Mouse (Mus musculus): ENCODE measurements around the gene B4galt5.
A peak's percentile ranks its signal among the peaks of the same experiment; 100 is the strongest.

B4galt5 gene

DNA sequence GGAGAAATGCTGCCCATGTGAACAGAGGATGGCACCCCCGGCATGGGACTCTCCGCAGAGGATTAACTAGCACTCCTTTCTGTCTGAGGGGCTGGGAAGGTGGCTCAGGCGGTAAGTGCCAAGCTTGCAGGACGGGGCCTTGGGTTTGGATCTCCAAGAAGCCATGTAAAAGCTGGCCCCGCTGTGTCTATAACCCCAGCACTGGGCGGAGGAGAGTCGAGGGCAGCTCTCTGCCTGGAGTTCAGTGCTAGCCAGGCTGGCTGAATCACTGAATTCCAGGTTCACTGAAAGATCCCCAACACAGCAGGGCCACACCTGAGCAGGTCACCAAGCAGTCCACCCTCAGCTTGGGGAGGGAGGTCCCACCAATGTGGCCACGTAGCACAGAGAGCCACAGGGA is 45.8 kb downstream of the B4galt5 start:
- no peak for DNase-seq (ENCODE audit: low spot score)

DNA sequence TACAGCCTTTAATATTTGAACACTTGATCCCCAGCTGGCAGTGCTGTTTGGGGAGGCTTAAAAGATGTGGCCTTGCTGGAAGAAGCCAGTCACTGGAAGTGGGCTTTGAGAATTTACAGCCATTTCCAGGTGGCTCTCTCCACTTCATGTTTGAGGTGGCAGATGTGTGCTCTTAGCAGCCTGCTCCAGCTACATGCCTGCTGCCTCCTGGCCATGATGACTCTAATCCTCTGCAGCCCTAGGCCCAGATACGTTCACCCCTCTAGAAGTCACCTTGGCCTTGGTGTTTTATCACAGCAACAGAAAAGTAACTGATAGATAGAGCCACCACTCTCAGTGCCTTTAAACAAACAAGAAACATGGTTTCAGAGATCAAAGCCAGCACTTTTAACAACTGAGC is 46.3 kb downstream of the B4galt5 start:
- DNase-seq (ENCODE audit: low spot score) = no peak

- DNase-seq (ENCODE audit: low spot score) = no peak
These were observed 47.0 kb downstream of the B4galt5 start for GRCm38 (mm10) chr2:167302031-167302430.

DNA sequence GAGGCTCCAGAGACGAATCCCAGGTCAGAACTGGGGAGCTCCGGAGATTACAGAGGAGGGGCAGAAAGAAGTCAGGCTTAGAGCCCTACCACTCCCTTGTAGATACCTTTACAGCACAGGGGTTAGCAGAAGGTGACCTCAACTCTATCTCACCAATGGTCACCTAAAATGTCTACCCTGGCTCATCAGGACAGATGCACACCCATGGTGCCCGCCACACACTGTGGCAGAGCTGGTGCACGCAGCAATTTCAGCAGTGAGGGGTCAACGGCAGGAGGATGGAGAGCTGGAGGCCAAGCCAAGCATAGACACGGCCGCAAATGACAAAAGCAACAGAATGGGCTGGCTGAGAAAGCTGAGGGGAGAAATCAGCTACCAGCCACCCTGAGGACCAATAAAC is 47.4 kb downstream of the B4galt5 start:
- DNase-seq (ENCODE audit: low spot score) = no peak

GRCm38 (mm10) chr2:167300943-167301497 is 48.0 kb downstream of the B4galt5 start:
- DNase-seq (ENCODE audit: low spot score) = no peak

GRCm38 (mm10) chr2:167299861-167300667 is 48.9 kb downstream of the B4galt5 start:
- no peak for DNase-seq (ENCODE audit: low spot score)

GRCm38 (mm10) chr2:167298729-167299705 is 50.0 kb downstream of the B4galt5 start:
- no peak for DNase-seq (ENCODE audit: low spot score)

DNA sequence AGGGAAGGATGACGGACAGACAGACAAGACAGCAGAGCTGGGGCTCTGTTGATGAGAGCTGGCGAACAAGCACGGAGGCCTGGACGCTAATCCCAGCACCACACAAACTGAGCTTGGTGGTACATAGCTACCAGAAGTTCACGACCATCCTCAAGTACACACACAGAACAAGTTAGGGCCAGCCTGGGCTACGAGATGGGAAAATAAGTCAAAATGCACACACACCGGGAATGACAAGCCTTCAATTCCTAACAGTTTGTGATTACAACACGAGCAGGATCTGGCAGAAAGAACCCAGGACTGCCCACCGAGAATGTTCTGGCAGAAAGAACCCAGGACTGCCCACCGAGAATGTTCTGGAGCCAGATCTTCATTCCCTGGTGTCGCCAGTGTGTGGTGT is 51.0 kb downstream of the B4galt5 start:
- DNase-seq (ENCODE audit: low spot score) = no peak

GRCm38 (mm10) chr2:167294926-167295325 is 54.1 kb downstream of the B4galt5 start:
- DNase-seq (ENCODE audit: low spot score) = no peak

- DNase-seq (ENCODE audit: low spot score) = no peak
These were observed 54.8 kb downstream of the B4galt5 start for GRCm38 (mm10) chr2:167294216-167294615.

DNA sequence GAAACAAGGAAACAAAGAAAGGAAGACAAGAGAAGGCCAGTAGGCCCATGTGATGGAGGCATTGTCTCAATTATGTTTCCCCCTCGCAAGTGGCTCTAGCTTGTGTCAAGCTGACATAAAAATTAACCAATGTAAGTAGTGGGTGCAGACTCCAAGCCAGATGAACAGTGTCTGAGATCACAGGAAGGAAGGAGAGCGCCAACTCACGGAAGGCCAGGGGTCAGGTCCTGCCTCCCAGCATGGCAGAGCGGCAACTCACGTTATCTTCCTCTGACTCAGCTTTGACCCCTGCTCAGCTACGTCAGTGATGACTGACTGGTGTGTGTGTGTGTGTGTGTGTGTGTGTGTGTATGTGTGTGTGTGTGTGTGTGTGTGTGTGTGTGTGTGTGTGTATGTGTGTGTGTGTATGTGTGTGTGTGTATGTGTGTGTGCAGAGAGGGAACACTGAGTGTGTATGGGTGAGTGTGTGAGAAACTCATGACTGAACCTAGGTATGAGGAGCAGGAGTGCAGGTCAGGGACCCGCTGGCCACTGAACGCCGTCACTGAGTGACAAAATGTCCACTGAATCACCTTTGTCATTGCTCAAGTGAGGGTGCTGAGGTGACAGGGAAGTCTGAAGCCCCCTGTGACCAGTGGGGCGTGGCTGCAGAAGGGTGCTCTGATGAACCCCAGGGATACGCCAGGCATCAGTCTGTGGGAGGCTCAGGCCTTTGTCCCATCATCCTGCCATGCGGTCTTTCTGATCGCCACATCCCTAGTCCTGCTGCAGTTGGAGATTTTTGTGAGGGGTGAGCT is 55.5 kb downstream of the B4galt5 start:
- DNase-seq (ENCODE audit: low spot score) = no peak

- DNase-seq (ENCODE audit: low spot score) = no peak
These were observed 56.1 kb downstream of the B4galt5 start for GRCm38 (mm10) chr2:167292854-167293253.

GRCm38 (mm10) chr2:167292151-167292591 is 56.8 kb downstream of the B4galt5 start:
- DNase-seq (ENCODE audit: low spot score) = no peak

GRCm38 (mm10) chr2:167291656-167292055 is 57.3 kb downstream of the B4galt5 start:
- DNase-seq (ENCODE audit: low spot score) = no peak

DNA sequence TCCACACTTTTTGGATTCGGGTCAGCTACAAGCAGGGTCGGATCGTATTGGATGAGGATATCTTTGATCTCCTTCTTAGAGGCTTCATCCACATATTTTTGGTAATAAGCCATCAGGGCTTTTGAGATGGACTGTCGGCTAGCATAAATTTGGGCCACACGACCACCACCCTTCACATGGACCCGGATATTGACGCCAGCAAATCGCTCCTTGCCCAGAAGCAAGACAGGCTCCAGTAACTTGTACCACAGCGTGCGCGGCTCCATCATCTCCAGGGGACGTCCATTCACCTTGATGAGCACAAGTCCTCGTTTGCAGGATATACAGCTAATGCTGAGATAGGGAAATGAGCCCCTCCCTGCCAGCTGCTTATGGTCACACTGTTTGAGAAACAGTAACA is 67.5 kb downstream of the B4galt5 start:
- DNase-seq (ENCODE audit: low spot score) = no peak

DNA sequence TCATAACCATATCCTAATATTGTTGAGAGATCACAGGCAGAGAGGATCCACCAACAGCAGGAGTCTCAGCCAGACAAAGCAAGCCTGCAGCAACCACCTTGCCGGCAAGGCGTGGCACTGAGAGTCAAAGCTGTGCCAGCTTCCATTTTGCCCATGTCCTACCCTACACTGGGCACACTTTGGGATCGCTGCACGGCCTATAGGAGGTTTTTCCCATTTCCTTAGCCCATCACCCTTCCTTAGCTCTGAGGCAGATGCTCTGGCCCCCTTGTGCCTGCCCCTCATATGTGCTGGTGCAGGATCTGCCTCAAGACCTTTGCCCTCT is 68.0 kb downstream of the B4galt5 start:
- DNase-seq (ENCODE audit: low spot score) = no peak

DNA sequence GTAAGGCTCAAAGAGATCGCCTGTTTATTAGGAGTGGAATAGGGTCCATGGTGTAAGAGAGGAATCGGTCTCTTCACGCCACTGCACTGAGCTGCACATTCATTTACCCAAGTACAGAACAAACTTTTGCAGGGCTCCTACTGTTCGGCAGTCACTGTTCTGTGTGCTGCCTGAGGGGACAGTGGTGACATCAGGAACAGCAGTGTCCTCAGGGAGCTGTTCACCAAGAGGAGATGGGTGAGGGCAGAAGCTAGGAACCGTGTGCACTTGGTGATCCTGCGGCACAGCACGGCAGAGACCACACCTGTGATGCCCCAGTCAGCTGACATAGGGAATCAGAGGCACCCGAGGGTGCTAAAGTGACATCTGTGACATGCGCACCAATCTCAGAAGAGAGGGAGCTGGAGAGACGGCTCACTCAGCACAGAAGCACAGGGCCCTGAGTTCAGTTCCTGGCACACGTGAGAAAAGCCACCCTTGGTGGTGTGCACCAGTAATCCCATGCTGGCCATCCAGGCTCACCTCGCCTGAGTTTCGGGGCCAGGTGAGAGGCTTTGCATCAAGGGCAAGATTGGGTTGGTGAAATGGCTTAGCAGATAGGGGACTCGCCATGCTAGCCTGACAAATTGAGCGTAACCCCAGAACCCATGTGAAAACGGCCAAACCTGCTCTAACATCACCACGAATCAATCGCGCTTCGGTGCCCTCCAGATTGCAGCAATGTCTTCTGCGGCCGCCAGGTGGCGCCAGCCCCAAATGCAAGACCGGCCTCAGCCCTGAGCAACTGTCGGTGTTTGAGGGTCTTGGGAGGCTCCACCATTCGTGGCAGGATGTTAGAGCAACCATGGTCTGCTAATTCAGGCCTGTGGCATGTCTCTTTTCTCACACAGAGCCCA is 68.6 kb downstream of the B4galt5 start:
- peak; percentile 51 for DNase-seq (ENCODE audit: low spot score)

GRCm38 (mm10) chr2:167278751-167279526 is 70.0 kb downstream of the B4galt5 start:
- no peak for DNase-seq (ENCODE audit: low spot score)

DNA sequence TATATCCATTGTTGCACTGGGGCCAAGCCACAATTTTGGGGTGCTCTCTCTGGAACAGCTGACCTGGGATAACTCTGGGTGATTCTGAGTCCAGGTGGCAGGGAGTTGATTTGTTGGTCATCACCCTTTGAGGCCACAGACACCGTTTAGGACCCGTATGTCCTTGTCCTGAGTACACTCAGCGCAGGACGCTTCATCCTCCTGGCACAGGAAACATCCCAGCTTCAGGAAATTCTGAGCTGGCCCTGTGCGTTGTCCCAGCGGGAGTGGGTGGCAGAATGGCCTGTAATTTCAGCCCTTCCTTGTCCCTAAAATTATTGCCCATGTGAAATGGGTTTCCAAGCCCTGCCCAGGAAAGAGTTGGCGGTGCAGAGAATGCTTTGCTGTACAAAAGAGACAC is 71.0 kb downstream of the B4galt5 start:
- no peak for DNase-seq (ENCODE audit: low spot score)

- no peak for DNase-seq (ENCODE audit: low spot score)
These were observed 72.0 kb downstream of the B4galt5 start for GRCm38 (mm10) chr2:167277026-167277425.

All from spleen, adult 12 weeks (tissue).